8 mouse cellular contexts compared by ENCODE assay signal in genomic region chr12:35046310-35046998, GRCm38 (mm10). TPM values are rescaled to one million over a fixed set of nuclear protein-coding genes. Genes with fewer than 3 reads are reported as not detected.
A peak's percentile ranks its signal among the peaks of the same experiment; 100 is the strongest.
DNase-seq lines count a peak whose midpoint lies in the region; ATAC-seq lines count a peak whose summit lies in the region.

No protein-coding gene starts in this region.

- H3K9me3 ChIP-seq in heart, embryonic 12.5 days (replicated peaks) = no peaks in the 10 kb centered on the region
- no peaks in the 10 kb centered on the region for H3K9me3 ChIP-seq in embryonic facial prominence, embryonic 10.5 days
- no peaks in the 10 kb centered on the region for H3K9me3 ChIP-seq in intestine, embryonic 16.5 days (ENCODE audit: control insufficient read depth, low read length)
- no peaks in the 10 kb centered on the region for H3K9me3 ChIP-seq in midbrain, embryonic 16.5 days (replicated peaks; ENCODE audit: control insufficient read depth, low read length, poor library complexity, severe bottlenecking)

- peak overlapping the region; percentile 98 for H3K4me3 ChIP-seq in heart, embryonic 12.5 days
- H3K4me3 ChIP-seq in embryonic facial prominence, embryonic 10.5 days = peak overlapping the region; percentile 98
- H3K4me3 ChIP-seq in intestine, embryonic 16.5 days (ENCODE audit: low read length) = peak overlapping the region; percentile 98
- peak overlapping the region; percentile 98 for H3K4me3 ChIP-seq in midbrain, embryonic 16.5 days (ENCODE audit: low read depth, low read length)

- peak; percentile 57 for ATAC-seq in heart, embryonic 12.5 days (ENCODE audit: insufficient number of reproducible peaks, low FRiP score)
- ATAC-seq in intestine, embryonic 16.5 days = peak; percentile 78
- ATAC-seq in midbrain, embryonic 16.5 days = peak; percentile 85

- H3K36me3 ChIP-seq in heart, embryonic 12.5 days = no peaks in the 10 kb centered on the region
- no peaks in the 10 kb centered on the region for H3K36me3 ChIP-seq in embryonic facial prominence, embryonic 10.5 days (replicated peaks)
- no peaks in the 10 kb centered on the region for H3K36me3 ChIP-seq in intestine, embryonic 16.5 days (ENCODE audit: control insufficient read depth, insufficient read depth, low read length)
- H3K36me3 ChIP-seq in midbrain, embryonic 16.5 days (ENCODE audit: control insufficient read depth, insufficient read depth, low read length) = no peaks in the 10 kb centered on the region

- DNase-seq in heart, postnatal 36 days = no peak
- peak; percentile 8 for DNase-seq in CD4-positive helper T cell, adult 2 months (ENCODE audit: low read depth, low spot score)
- no peak for DNase-seq in embryonic facial prominence, embryonic 10.5 days (ENCODE audit: low spot score)
- DNase-seq in right cerebral cortex, postnatal 14 days = no peak
- DNase-seq in adrenal gland, adult (ENCODE audit: inconsistent age in 2 of 2, low spot score in 1 of 2) = no peak

- H3K9ac ChIP-seq in heart, embryonic 12.5 days = peak overlapping the region; percentile 96
- H3K9ac ChIP-seq in intestine, embryonic 16.5 days (ENCODE audit: low read depth, low read length) = peak overlapping the region; percentile 99
- peak overlapping the region; percentile 93 for H3K9ac ChIP-seq in midbrain, embryonic 16.5 days (ENCODE audit: low read depth, low read length)

- H3K27ac ChIP-seq in heart, embryonic 12.5 days (ENCODE audit: poor library complexity, severe bottlenecking) = peak overlapping the region; percentile 98
- peak overlapping the region; percentile 97 for H3K27ac ChIP-seq in embryonic facial prominence, embryonic 10.5 days (replicated peaks)
- H3K27ac ChIP-seq in intestine, embryonic 16.5 days (ENCODE audit: low read length) = peak overlapping the region; percentile 99
- peak overlapping the region; percentile 95 for H3K27ac ChIP-seq in midbrain, embryonic 16.5 days (ENCODE audit: low read length)

- intact Hi-C loops in heart, postnatal 36 days (cut with DNase I) = loop anchor here (5.0 kb wide), 1 partner anchor 56 kb away; no protein-coding TSS in a partner anchor

- peak overlapping the region; percentile 84 for H3K4me2 ChIP-seq in heart, embryonic 12.5 days
- H3K4me2 ChIP-seq in intestine, embryonic 16.5 days (ENCODE audit: low read depth, low read length) = peak overlapping the region; percentile 58
- H3K4me2 ChIP-seq in midbrain, embryonic 16.5 days (ENCODE audit: low read length) = peak overlapping the region; percentile 60

- H3K4me1 ChIP-seq in heart, embryonic 12.5 days (replicated peaks) = peaks cover 28% of the 10 kb centered on the region
- peaks cover 15% of the 10 kb centered on the region for H3K4me1 ChIP-seq in embryonic facial prominence, embryonic 10.5 days
- peaks cover 11% of the 10 kb centered on the region for H3K4me1 ChIP-seq in intestine, embryonic 16.5 days (ENCODE audit: control insufficient read depth, insufficient read depth, low read length)
- peaks cover 22% of the 10 kb centered on the region for H3K4me1 ChIP-seq in midbrain, embryonic 16.5 days (ENCODE audit: control insufficient read depth, insufficient read depth, low read length)

- WGBS in heart, embryonic 12.5 days = under 1% methylated on average over 36 of the region's 36 CpGs
- 2% methylated on average over 36 of the region's 36 CpGs for WGBS in embryonic facial prominence, embryonic 10.5 days
- under 1% methylated on average over 36 of the region's 36 CpGs for WGBS in intestine, embryonic 16.5 days
- WGBS in midbrain, embryonic 16.5 days = under 1% methylated on average over 36 of the region's 36 CpGs

- no peaks in the 10 kb centered on the region for H3K27me3 ChIP-seq in heart, embryonic 12.5 days (replicated peaks)
- no peaks in the 10 kb centered on the region for H3K27me3 ChIP-seq in embryonic facial prominence, embryonic 10.5 days (replicated peaks; ENCODE audit: low read depth, poor library complexity, severe bottlenecking)
- H3K27me3 ChIP-seq in intestine, embryonic 16.5 days (replicated peaks; ENCODE audit: control insufficient read depth, insufficient read depth, low read length) = no peaks in the 10 kb centered on the region
- H3K27me3 ChIP-seq in midbrain, embryonic 16.5 days (ENCODE audit: control insufficient read depth, insufficient read depth, low read depth, low read length) = no peaks in the 10 kb centered on the region

RNA-seq across cellular contexts. Expression of gene Snx13, which starts 0.5 kb away (rescaled TPM):
- 35.1 and 38.7 TPM in 2 replicates for polyA plus RNA-seq in heart, embryonic 12.5 days (2016; fragmentation: Nextera tagmentation; extraction: Ambion mirVana)
- 10 to 100 TPM; 65.7 to 67.8 TPM for total RNA-seq in heart, postnatal 36 days (2021)
- polyA plus RNA-seq in embryonic facial prominence, embryonic 10.5 days (2016; fragmentation: Nextera tagmentation; extraction: Ambion mirVana) = 14.9 and 16.1 TPM in 2 replicates
- polyA plus RNA-seq in intestine, embryonic 16.5 days (2015; fragmentation: Nextera tagmentation; extraction: Ambion mirVana) = 31.5 and 32.4 TPM in 2 replicates
- polyA plus RNA-seq in midbrain, embryonic 16.5 days (2015; fragmentation: Nextera tagmentation; extraction: Ambion mirVana) = 28.8 and 33.2 TPM in 2 replicates
